ENCODE assay signal across 9 mouse cellular contexts in genomic region chr6:115959151-115959691, GRCm38 (mm10). TPM values are rescaled to one million over a fixed set of nuclear protein-coding genes. Genes with fewer than 3 reads are reported as not detected.
DNase-seq lines count a peak whose midpoint lies in the region; ATAC-seq lines count a peak whose summit lies in the region.
"Had no signal": no experiment of that assay in that cellular context is flagged by ENCODE, and none has a peak within 500 bp of the region (broad histone marks: within the 10 kb centered on the region; RNA-seq: fewer than 3 reads in every experiment).

No protein-coding gene starts in this region.

- no peak overlapping the region for H3K9ac ChIP-seq in kidney, embryonic 14.5 days (ENCODE audit: low read depth, low read length)
- H3K9ac ChIP-seq in embryonic facial prominence, embryonic 15.5 days: no peak overlapping the region
- peak overlapping the region; percentile 37; the same call in 1 of the 2 replicates for H3K9ac ChIP-seq in intestine, embryonic 16.5 days (ENCODE audit: low read depth, low read length)

- H3K27me3 ChIP-seq in kidney, embryonic 14.5 days (ENCODE audit: control insufficient read depth, insufficient read depth, low read length): no peaks in the 10 kb centered on the region
- no peaks in the 10 kb centered on the region for H3K27me3 ChIP-seq in embryonic facial prominence, embryonic 15.5 days
- no peaks in the 10 kb centered on the region for H3K27me3 ChIP-seq in intestine, embryonic 16.5 days (replicated peaks; ENCODE audit: control insufficient read depth, insufficient read depth, low read length)

- H3K4me1 ChIP-seq in kidney, embryonic 14.5 days (ENCODE audit: control insufficient read depth, insufficient read depth, low read length): peaks cover 17% of the 10 kb centered on the region
- H3K4me1 ChIP-seq in embryonic facial prominence, embryonic 15.5 days: peaks cover 81% of the 10 kb centered on the region
- peaks cover 33% of the 10 kb centered on the region for H3K4me1 ChIP-seq in intestine, embryonic 16.5 days (ENCODE audit: control insufficient read depth, insufficient read depth, low read length)

- H3K9me3 ChIP-seq in kidney, embryonic 14.5 days (ENCODE audit: control insufficient read depth, low read length): no peaks in the 10 kb centered on the region
- no peaks in the 10 kb centered on the region for H3K9me3 ChIP-seq in embryonic facial prominence, embryonic 15.5 days (replicated peaks)
- no peaks in the 10 kb centered on the region for H3K9me3 ChIP-seq in intestine, embryonic 16.5 days (ENCODE audit: control insufficient read depth, low read length)

- WGBS in kidney, embryonic 14.5 days: 77% methylated on average over 7 of the region's 7 CpGs
- WGBS in embryonic facial prominence, embryonic 15.5 days: 51% methylated on average over 7 of the region's 7 CpGs
- WGBS in intestine, embryonic 16.5 days: 63% methylated on average over 7 of the region's 7 CpGs

- no peak overlapping the region for H3K4me2 ChIP-seq in kidney, embryonic 14.5 days (replicated peaks; ENCODE audit: low read depth, low read length)
- H3K4me2 ChIP-seq in embryonic facial prominence, embryonic 15.5 days (replicated peaks): no peak overlapping the region
- H3K4me2 ChIP-seq in intestine, embryonic 16.5 days (ENCODE audit: low read depth, low read length): no peak overlapping the region

- H3K27ac ChIP-seq in kidney, embryonic 14.5 days (ENCODE audit: low read depth, low read length): no peak overlapping the region
- peak overlapping the region; percentile 74 for H3K27ac ChIP-seq in embryonic facial prominence, embryonic 15.5 days (replicated peaks)
- no peak overlapping the region; the same call in 1 of the 2 replicates for H3K27ac ChIP-seq in intestine, embryonic 16.5 days (ENCODE audit: low read length)

- no peak overlapping the region for H3K4me3 ChIP-seq in kidney, embryonic 14.5 days (ENCODE audit: low read length)
- no peak overlapping the region for H3K4me3 ChIP-seq in embryonic facial prominence, embryonic 15.5 days (replicated peaks)
- no peak overlapping the region for H3K4me3 ChIP-seq in intestine, embryonic 16.5 days (ENCODE audit: low read length)

- no peak for ATAC-seq in kidney, embryonic 14.5 days (ENCODE audit: low FRiP score, low TSS enrichment)
- ATAC-seq in embryonic facial prominence, embryonic 15.5 days (ENCODE audit: insufficient number of reproducible peaks, low FRiP score, low TSS enrichment, low read depth): peak; percentile 25; the same call in 1 of the 2 replicates
- no peak for ATAC-seq in intestine, embryonic 16.5 days

- DNase-seq in kidney, adult 18-20 months: peak; percentile 86
- peak; percentile 54 for DNase-seq in ovary, postnatal 10 days (ENCODE audit: low spot score)
- no peak for DNase-seq in spleen, postnatal 10 days (ENCODE audit: low spot score in 2 of 2)
- no peak for DNase-seq in spleen, postnatal 14 days (ENCODE audit: low spot score in 2 of 2)
- DNase-seq in retina, embryonic 14.5 days (ENCODE audit: low spot score): no peak

- H3K36me3 ChIP-seq in kidney, embryonic 14.5 days (ENCODE audit: control insufficient read depth, insufficient read depth, low read length): peaks cover 64% of the 10 kb centered on the region
- H3K36me3 ChIP-seq in embryonic facial prominence, embryonic 15.5 days: peaks cover 24% of the 10 kb centered on the region; the same call in 1 of the 2 replicates
- 0 out of 2 replicates have a peak, but pooled peaks cover 3% of the 10 kb centered on the region for H3K36me3 ChIP-seq in intestine, embryonic 16.5 days (ENCODE audit: control insufficient read depth, insufficient read depth, low read length)

RNA-seq across cellular contexts. Expression of gene H1foo, which starts 14.5 kb away (rescaled TPM):
- polyA plus RNA-seq in kidney, embryonic 14.5 days (2014; fragmentation: Nextera tagmentation; extraction: Ambion mirVana): not detected in 2 replicates
- not detected in 2 replicates for polyA plus RNA-seq in embryonic facial prominence, embryonic 15.5 days (2015; fragmentation: Nextera tagmentation; extraction: Ambion mirVana)
- polyA plus RNA-seq in intestine, embryonic 16.5 days (2015; fragmentation: Nextera tagmentation; extraction: Ambion mirVana): not detected in 2 replicates
- polyA plus RNA-seq: cortical plate, adult 2 months had no signal

RNA-seq across cellular contexts. Expression of gene Rho, which starts 27.7 kb away (rescaled TPM):
- polyA plus RNA-seq in kidney, embryonic 14.5 days (2014; fragmentation: Nextera tagmentation; extraction: Ambion mirVana): 0.06 TPM in 1 of 2 replicates, not detected in the other
- polyA plus RNA-seq in embryonic facial prominence, embryonic 15.5 days (2015; fragmentation: Nextera tagmentation; extraction: Ambion mirVana): 0.12 and 0.53 TPM in 2 replicates
- 0.31 TPM in 1 of 2 replicates, not detected in the other for polyA plus RNA-seq in intestine, embryonic 16.5 days (2015; fragmentation: Nextera tagmentation; extraction: Ambion mirVana)

RNA-seq across cellular contexts. Expression of gene Plxnd1, which starts 35.6 kb away (rescaled TPM):
- polyA plus RNA-seq in kidney, embryonic 14.5 days (2014; fragmentation: Nextera tagmentation; extraction: Ambion mirVana): 58.3 and 62.7 TPM in 2 replicates
- 29.4 and 33.5 TPM in 2 replicates for polyA plus RNA-seq in embryonic facial prominence, embryonic 15.5 days (2015; fragmentation: Nextera tagmentation; extraction: Ambion mirVana)
- polyA plus RNA-seq in intestine, embryonic 16.5 days (2015; fragmentation: Nextera tagmentation; extraction: Ambion mirVana): 18.7 and 19.3 TPM in 2 replicates

Comparison
In these comparisons a context has a peak if more than half of its experiments do, and no peak if none do; other contexts are left out.
1. DNase-seq: peak in kidney, adult 18-20 months (single experiment) and ovary, postnatal 10 days (single experiment); none in spleen, postnatal 10 days (0 of 2), spleen, postnatal 14 days (0 of 2) and retina, embryonic 14.5 days (single experiment).